Mouse (Mus musculus): ENCODE data around the gene Dagla.

The Dagla gene

GRCm38 (mm10) chr19:10304810-10305544, at the start of gene Dagla:
Gene Dagla, minus strand, starts transcription at chr19:10304877.
- peak in 1 of 2 experiments; percentile 11 for DNase-seq (ENCODE audit: low read depth in 2 of 2, low spot score in 2 of 2)

DNA sequence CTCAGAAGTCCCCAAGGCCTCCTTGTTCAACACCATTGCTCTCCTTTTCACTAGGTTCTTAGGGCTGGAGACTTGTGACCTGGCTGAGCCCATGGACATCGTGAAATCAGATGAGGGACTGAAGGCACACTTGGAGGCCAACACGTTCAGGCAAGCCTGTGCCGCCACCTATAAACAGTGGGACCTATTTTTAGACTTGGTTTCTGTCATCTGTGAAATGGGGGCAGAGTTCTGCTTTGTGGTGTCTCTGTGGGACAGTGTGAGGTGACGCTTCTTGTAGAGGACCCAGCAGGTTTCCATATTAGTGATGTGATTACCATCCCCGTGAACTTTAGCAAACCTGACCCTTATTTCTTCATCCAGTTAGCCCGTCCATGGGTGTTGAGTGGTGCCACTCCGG, 47.5 kb upstream of the Dagla start:
- no peak for DNase-seq (ENCODE audit: low read depth in 2 of 2, low spot score in 2 of 2)

- no peak for DNase-seq (ENCODE audit: low read depth in 2 of 2, low spot score in 2 of 2)
Observed at GRCm38 (mm10) chr19:10347628-10348273, 43.1 kb upstream of the Dagla start.

- no peak for DNase-seq (ENCODE audit: low read depth in 2 of 2, low spot score in 2 of 2)
Observed at GRCm38 (mm10) chr19:10345696-10346095, 41.0 kb upstream of the Dagla start.

- DNase-seq (ENCODE audit: low read depth in 2 of 2, low spot score in 2 of 2) = no peak
Observed at GRCm38 (mm10) chr19:10343866-10344265, 39.2 kb upstream of the Dagla start.

- no peak for DNase-seq (ENCODE audit: low read depth in 2 of 2, low spot score in 2 of 2)
Observed at GRCm38 (mm10) chr19:10341817-10342439, 37.3 kb upstream of the Dagla start.

- no peak for DNase-seq (ENCODE audit: low read depth in 2 of 2, low spot score in 2 of 2)
Observed at GRCm38 (mm10) chr19:10341152-10341551, 36.5 kb upstream of the Dagla start.

- DNase-seq (ENCODE audit: low read depth in 2 of 2, low spot score in 2 of 2) = no peak
Observed at GRCm38 (mm10) chr19:10340661-10341060, 36.0 kb upstream of the Dagla start.

DNA sequence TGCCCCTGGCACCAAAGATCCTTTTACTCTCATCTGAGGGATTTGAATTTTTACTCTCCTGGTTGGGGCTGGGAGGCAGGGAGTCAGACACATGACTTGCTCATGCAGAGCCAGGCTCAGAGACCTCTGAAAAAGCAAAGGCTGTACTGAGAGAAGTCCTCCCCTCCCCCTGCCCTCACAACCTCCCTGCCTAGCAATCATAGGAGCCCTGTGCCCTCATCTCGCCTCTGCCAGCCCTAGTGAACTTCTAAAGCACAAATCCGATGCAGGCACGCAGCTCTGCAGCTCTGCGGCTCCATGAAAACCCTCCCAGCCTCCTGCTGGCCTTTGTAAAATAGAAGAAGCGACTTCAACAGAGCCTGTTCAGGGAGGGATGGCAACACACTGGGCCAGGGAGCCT, 34.6 kb upstream of the Dagla start:
- no peak for DNase-seq (ENCODE audit: low read depth in 2 of 2, low spot score in 2 of 2)

DNA sequence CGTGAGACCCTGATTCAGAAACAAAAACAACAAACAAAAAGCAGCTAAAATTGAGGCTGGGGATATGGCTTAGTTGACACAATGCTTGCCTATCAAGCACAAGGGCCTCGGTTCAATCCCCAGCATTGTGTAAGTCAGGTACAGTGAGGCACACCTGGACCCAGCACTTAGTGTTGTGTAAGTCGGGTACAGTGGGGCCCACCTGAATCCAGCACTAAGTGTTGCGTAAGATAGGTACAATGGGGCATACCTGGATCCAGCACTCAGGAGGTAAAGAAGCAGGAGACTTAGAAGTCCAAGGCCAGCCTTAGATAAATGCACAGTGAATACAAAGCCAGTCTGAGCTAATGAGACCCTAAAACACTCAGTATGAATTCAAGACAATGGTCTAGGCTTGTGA, 34.0 kb upstream of the Dagla start:
- no peak for DNase-seq (ENCODE audit: low read depth in 2 of 2, low spot score in 2 of 2)

DNA sequence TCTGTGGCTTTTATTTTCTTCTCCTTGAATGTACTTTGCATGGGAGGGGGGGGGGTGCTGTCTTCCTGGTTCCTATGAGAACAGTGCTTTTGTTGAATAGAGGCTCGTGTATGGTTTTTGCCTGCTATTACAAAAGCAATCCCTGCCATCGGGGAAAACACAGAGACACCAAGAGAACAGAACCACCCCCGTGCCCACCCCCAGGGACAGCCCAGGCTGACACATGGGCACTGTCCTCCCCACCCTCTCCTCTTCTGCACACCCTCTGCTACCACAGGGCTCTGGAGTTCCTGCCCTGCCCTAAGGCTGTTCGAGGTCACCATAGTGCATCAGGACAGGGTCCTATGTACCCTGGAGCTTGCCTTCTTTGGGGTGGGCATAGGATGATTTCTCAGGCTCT, 29.8 kb upstream of the Dagla start:
- no peak for DNase-seq (ENCODE audit: low read depth in 2 of 2, low spot score in 2 of 2)

DNA sequence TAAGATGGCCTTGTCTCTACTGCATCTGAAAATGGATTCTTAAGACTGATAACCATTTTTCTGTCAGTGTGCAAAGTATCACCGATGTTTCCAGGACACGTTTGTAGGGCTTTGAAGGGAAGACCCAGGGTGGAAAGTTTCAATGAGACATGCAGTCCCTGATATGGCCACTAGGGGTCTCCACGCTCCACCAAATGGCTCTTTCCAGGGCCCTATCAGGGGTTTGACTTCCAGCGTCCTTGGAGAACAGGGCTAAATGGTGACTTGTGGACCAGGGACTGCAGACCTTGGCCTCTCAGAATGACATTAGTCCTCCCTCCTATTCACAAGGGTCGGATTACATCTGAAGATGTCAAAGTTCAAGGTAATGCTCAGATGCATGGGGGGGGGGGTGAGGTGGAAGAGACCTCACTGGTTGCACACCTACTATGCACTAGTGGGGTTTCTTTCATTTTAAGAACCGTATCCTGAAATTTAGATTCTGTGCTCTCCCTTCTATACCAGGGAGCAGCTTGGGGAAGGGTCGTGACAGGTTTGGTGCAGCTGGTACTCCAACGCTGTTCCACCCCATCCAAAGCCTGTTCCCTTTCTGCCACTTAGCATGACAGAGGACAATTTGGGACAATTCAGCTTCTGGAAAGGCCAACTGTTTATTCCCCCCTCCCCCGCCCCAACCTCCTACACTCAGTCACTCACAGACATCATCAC, 29.0 kb upstream of the Dagla start:
- DNase-seq (ENCODE audit: low read depth in 2 of 2, low spot score in 2 of 2) = peak; percentile 7

- no peak for DNase-seq (ENCODE audit: low read depth in 2 of 2, low spot score in 2 of 2)
Observed at GRCm38 (mm10) chr19:10331706-10332105, 27.0 kb upstream of the Dagla start.

- DNase-seq (ENCODE audit: low read depth in 2 of 2, low spot score in 2 of 2) = no peak
Observed at GRCm38 (mm10) chr19:10329033-10329432, 24.4 kb upstream of the Dagla start.

GRCm38 (mm10) chr19:10326609-10327008, 21.9 kb upstream of the Dagla start:
- no peak for DNase-seq (ENCODE audit: low read depth in 2 of 2, low spot score in 2 of 2)

DNA sequence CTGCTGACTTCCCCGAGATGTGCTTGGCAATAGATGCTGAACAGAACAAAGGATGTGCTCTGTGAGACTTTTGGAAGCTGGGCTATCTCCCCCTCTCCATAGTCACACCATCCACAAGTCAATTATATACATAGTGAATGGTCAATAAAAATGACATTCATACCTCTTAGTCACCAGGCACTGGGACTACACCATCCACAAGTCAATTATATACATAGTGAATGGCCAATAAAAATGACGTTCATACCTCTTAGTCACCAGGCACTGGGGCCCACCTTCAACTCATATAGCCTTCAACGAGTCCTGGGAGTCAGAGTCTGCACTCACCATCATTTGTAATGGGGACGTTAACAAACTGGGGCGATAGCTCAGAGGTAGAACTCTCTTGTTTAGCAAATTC, 19.2 kb upstream of the Dagla start:
- DNase-seq (ENCODE audit: low read depth in 2 of 2, low spot score in 2 of 2) = no peak

GRCm38 (mm10) chr19:10323362-10323837, 18.7 kb upstream of the Dagla start:
- no peak for DNase-seq (ENCODE audit: low read depth in 2 of 2, low spot score in 2 of 2)

DNA sequence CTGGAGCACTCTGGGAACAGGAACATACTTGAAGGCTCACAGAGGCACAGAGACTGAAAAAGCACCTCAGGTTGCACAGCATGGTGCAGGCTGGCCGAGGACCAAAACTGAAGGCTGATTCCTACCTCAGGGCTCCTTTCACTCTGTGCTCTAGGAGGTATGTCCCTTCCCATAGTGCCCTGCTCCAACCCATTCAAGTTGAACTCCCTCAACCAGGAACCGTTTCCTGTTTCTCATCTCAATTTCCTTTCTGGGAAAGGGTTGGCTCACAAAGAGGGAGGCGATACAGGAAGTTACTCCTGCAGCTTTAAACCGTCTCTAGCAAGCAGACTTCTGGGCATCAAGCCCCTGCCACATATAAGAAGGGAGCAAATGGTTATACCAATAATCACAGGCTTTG, 13.1 kb upstream of the Dagla start:
- DNase-seq (ENCODE audit: low read depth in 2 of 2, low spot score in 2 of 2) = no peak

DNA sequence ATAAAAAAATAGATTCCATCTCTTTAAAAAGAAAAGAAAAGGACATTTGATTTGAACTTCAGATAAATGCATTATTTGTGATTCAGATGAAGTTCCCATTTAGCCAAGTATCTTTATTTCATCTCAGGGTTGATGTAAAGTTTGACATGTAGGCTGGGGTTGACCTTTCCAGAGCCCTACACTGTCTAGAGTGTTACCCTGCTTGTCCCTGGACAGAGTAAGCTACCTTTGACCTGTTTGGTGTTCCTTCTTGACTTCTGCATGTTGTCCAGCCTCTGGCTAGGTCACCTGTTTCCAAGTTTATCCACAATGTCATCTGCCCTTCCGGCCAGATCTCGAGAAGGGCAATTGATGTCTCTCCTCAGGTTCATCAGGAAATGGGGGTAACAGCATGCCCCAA, 12.7 kb upstream of the Dagla start:
- no peak for DNase-seq (ENCODE audit: low read depth in 2 of 2, low spot score in 2 of 2)

DNA sequence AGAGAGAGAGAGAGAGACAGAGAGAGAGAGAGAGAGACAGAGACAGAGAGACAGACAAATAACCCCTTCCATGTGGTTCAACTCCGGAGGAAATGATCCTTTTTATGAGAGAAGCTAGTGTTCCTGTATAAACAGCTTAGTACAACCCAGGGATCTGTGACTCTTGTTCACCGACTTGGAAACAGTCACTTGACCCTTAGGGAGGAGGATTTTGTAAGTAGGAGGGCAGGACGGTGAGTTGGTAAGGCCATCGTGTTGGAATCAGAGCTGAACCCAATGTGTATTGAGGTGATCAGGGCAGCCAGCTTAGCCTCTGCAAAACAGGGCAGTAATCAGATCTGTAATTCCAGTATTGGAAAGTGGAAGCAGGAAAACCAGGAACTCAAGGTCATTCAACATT, 12.3 kb upstream of the Dagla start:
- no peak for DNase-seq (ENCODE audit: low read depth in 2 of 2, low spot score in 2 of 2)

DNA sequence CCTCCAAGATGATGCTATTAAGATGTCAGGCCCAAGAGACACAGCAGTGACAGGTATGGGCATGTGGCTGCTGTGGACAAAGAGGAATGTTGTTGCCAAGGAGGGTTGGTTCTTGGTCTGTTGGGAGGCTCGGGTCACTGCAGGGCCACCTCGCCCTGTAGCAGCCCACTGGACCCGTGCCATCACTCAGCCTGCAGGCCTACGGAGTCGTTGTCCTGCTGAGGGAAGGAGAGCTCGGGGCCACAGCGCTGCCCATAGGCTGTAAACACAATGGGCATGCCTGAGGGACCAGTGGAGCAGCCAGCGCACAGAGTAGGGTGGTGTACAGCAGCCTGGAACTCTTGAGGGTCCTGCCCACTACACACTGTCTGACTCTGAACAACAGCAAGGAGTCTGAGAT, 7.4 kb upstream of the Dagla start:
- DNase-seq (ENCODE audit: low read depth in 2 of 2, low spot score in 2 of 2) = no peak

GRCm38 (mm10) chr19:10308990-10309389, 4.3 kb upstream of the Dagla start:
- no peak for DNase-seq (ENCODE audit: low read depth in 2 of 2, low spot score in 2 of 2)
